Mouse (Mus musculus) liver, embryonic 16.5 days (tissue): ENCODE measurements around the gene Acsl5. TPM values are rescaled to one million over a fixed set of nuclear protein-coding genes. Genes with fewer than 3 reads are reported as not detected.

Source experiments
- ATAC-seq: fragments of 200-750 bp; cut with Nextera tagmentation; 2 replicates; pipeline ENCODE4 v1.8.0; 2017; ENCODE audit warnings: low read depth, mild to moderate bottlenecking, moderate number of reproducible peaks, moderate library complexity
- H3K27ac ChIP-seq: fragments of 300-500 bp; sonication (generic); 2 replicates; pipeline ENCODE4 v1.5.1; 2014; ENCODE audit warnings: mild to moderate bottlenecking, low read length
- H3K27me3 ChIP-seq: fragments of 300-500 bp; sonication (generic); 2 replicates; pipeline ENCODE4 v1.6.1; 2014; ENCODE audit warnings: low read depth, low read length, mixed read lengths; ENCODE audit not compliant: control insufficient read depth, insufficient read depth
- H3K36me3 ChIP-seq: fragments of 300-500 bp; sonication (generic); 2 replicates; pipeline ENCODE4 v1.6.1; 2014; ENCODE audit warnings: mild to moderate bottlenecking; ENCODE audit not compliant: control insufficient read depth, insufficient read depth
- H3K4me1 ChIP-seq: fragments of 300-500 bp; sonication (generic); 2 replicates; pipeline ENCODE4 v1.6.1; 2014; ENCODE audit warnings: low read depth, low read length, mixed read lengths; ENCODE audit not compliant: control insufficient read depth
- H3K4me2 ChIP-seq: fragments of 300-500 bp; sonication (generic); 2 replicates; pipeline ENCODE4 v1.6.1; 2014; ENCODE audit warnings: low read depth, low read length, mixed read lengths
- H3K4me3 ChIP-seq: fragments of 300-500 bp; sonication (generic); 2 replicates; pipeline ENCODE4 v1.5.1; 2014; ENCODE audit warnings: low read depth, mild to moderate bottlenecking, low read length
- H3K9ac ChIP-seq: fragments of 300-500 bp; sonication (generic); 2 replicates; pipeline ENCODE4 v1.6.1; 2014; ENCODE audit warnings: low read depth, low read length
- H3K9me3 ChIP-seq: fragments of 300-500 bp; sonication (generic); replicated peaks from 2 replicates; pipeline ENCODE4 v1.6.1; 2016; ENCODE audit warnings: low read length; ENCODE audit not compliant: control insufficient read depth
- WGBS: fragments of 180-500 bp; shearing (Covaris S2); extraction: QIAGEN DNeasy Blood & Tissue Kit; methylation state at CpG from one replicate; pipeline ENCODE4 v1.1.7; 2014; ENCODE audit not compliant: insufficient replicate concordance; 5-methylcytosine and 5-hydroxymethylcytosine counted together
- polyA plus RNA-seq: library from polyadenylated mRNA; unstranded; fragments of >200 nt; fragmentation: Nextera tagmentation; extraction: Ambion mirVana; gene quantifications from 2 replicates; pipeline ENCODE4 v1.2.1, GENCODE M21; 2015

Gene Acsl5
- polyA plus RNA-seq, 1 experiment from 2014 or later = 203 TPM

- Histone ChIP-seq H3K4me2 (no peak overlapping the region), H3K36me3 (peaks cover 62% of the 10 kb centered on the region), H3K4me1 (peaks cover 17% of the 10 kb centered on the region), H3K4me3 (no peak overlapping the region), H3K9ac (no peak overlapping the region), H3K27me3 (no peaks in the 10 kb centered on the region), H3K9me3 (no peaks in the 10 kb centered on the region), H3K27ac (no peak overlapping the region)
- 68% methylated on average over 5 of the region's 5 CpGs for WGBS
- no peak for ATAC-seq
Observed at GRCm38 (mm10) chr19:55297961-55298360, 46.2 kb downstream of the Acsl5 start.

DNA sequence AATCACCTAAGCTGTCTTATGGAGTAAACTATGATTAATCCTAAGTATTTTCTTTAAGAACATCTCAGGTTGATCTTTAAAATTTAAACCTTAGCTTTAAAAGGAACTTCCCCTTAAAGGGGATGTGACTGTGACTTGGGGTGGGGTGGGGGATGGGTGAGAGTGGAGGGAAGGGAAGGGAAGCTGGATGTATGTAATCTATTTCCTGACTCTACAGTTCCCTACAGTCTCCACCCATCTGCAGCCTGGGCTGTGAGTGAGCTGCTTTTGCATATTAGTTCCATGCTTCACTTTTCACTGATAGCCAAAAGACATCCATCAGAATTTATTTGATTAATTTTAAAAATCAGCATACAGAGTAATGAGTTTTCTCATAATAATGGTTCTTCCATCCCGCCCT, 47.6 kb downstream of the Acsl5 start:
- no peak for ATAC-seq
- Histone ChIP-seq H3K9me3 (no peaks in the 10 kb centered on the region), H3K27me3 (no peaks in the 10 kb centered on the region), H3K9ac (no peak overlapping the region), H3K27ac (no peak overlapping the region), H3K4me1 (peaks cover 12% of the 10 kb centered on the region), H3K4me2 (no peak overlapping the region), H3K4me3 (no peak overlapping the region), H3K36me3 (peaks cover 63% of the 10 kb centered on the region)
- 80% methylated on average over 1 of the region's 1 CpGs for WGBS

DNA sequence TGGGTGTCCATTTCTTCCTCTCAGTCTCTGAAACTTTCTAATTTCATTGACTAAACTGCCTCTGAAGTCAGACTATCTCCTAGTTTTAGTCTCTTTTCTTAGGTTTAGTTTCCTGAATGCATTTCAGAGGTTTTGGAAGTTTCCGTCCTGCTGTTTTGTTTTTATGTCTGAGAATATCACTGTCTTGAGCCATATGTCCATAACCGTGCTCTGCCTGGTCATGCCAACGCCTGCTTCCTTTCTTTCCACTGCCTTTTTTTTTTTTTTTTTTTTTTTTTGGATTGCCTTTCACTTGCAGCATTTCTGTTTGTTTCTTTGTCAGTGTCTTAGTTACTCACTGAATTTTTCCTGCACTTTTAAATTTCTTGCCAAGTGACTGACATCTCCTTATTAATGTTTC, 48.8 kb downstream of the Acsl5 start:
- H3K9ac ChIP-seq = no peak overlapping the region
- H3K27me3 ChIP-seq = no peaks in the 10 kb centered on the region
- no peaks in the 10 kb centered on the region for H3K9me3 ChIP-seq
- 75% methylated on average over 3 of the region's 3 CpGs for WGBS
- H3K4me1 ChIP-seq = peaks cover 2% of the 10 kb centered on the region; the same call in 1 of the 2 replicates
- no peak overlapping the region for H3K27ac ChIP-seq
- ATAC-seq = no peak
- peaks cover 51% of the 10 kb centered on the region for H3K36me3 ChIP-seq
- no peak overlapping the region for H3K4me3 ChIP-seq
- no peak overlapping the region for H3K4me2 ChIP-seq

- Histone ChIP-seq H3K4me1 (no peaks in the 10 kb centered on the region; the same call in 1 of the 2 replicates), H3K36me3 (peaks cover 38% of the 10 kb centered on the region), H3K4me2 (no peak overlapping the region), H3K27ac (no peak overlapping the region), H3K27me3 (no peaks in the 10 kb centered on the region), H3K4me3 (no peak overlapping the region), H3K9ac (no peak overlapping the region), H3K9me3 (no peaks in the 10 kb centered on the region)
- ATAC-seq = no peak
Observed at GRCm38 (mm10) chr19:55305024-55305423, 53.3 kb downstream of the Acsl5 start.

- no peak for ATAC-seq
- Histone ChIP-seq H3K27me3 (no peaks in the 10 kb centered on the region), H3K4me3 (no peak overlapping the region), H3K9me3 (no peaks in the 10 kb centered on the region), H3K9ac (no peak overlapping the region), H3K27ac (no peak overlapping the region), H3K4me2 (no peak overlapping the region), H3K4me1 (peaks cover 24% of the 10 kb centered on the region), H3K36me3 (peaks cover 25% of the 10 kb centered on the region)
- 83% methylated on average over 8 of the region's 8 CpGs for WGBS
Observed at GRCm38 (mm10) chr19:55311874-55312273, 60.1 kb downstream of the Acsl5 start.

- Histone ChIP-seq H3K27ac (no peak overlapping the region), H3K36me3 (peaks cover 18% of the 10 kb centered on the region), H3K4me1 (peaks cover 31% of the 10 kb centered on the region), H3K4me2 (peak overlapping the region; percentile 83; the same call in 1 of the 2 replicates), H3K4me3 (no peak overlapping the region), H3K27me3 (no peaks in the 10 kb centered on the region), H3K9me3 (no peaks in the 10 kb centered on the region), H3K9ac (no peak overlapping the region)
- ATAC-seq = no peak
- WGBS = 93% methylated on average over 2 of the region's 2 CpGs
Observed at GRCm38 (mm10) chr19:55313649-55314048, 61.9 kb downstream of the Acsl5 start.

DNA sequence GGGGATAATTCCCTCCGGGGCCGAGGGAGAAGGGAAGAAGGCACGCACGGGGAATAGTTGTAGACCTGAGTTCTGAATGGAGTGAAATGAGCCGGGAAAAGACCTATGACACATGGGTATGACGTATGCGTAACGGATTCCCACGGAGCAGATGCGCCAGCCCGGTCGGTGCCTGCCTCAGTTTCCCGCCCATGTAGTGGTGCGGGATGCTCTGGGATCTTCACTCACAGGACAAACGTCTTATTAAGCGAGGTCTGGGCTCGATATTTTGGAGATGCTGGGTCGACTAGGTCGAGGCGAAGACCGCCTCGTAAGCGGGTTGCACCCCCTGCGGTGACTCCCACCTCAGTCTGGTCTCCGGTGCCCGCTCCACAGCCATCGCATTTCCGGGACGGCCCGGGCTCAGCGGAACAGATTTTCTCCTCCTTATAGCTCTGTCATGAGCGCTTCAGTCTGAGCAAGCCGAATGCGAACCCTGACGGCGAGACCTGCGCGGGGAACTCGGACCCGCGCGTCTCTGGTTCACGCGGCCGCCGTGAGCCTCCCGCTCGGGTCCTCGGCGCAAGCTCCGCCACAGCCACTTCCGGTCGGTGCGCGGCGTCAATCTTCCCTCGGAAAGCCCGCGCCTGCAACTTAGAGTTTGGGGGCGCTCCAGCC, 63.8 kb downstream of the Acsl5 start, which contains the start of gene Zdhhc6:
Gene Zdhhc6, minus strand, starts transcription at position 581 of the 657 bp plus-strand sequence.
- H3K9ac ChIP-seq = peak within 1 kb of the TSS; percentile 95
- H3K9me3 ChIP-seq = no peaks in the 10 kb centered on the region
- under 1% methylated on average over 60 of the region's 60 CpGs for WGBS
- peak within 1 kb of the TSS; percentile 94 for H3K27ac ChIP-seq
- H3K4me1 ChIP-seq = peaks cover 31% of the 10 kb centered on the region
- no peaks in the 10 kb centered on the region for H3K27me3 ChIP-seq
- ATAC-seq = peak; percentile 76
- peaks cover 12% of the 10 kb centered on the region for H3K36me3 ChIP-seq
- H3K4me2 ChIP-seq = peak within 1 kb of the TSS; percentile 83
- peak within 1 kb of the TSS; percentile 98 for H3K4me3 ChIP-seq

GRCm38 (mm10) chr19:55316109-55316714, 64.5 kb downstream of the Acsl5 start, which contains the start of gene Vti1a:
Gene Vti1a (plus strand): TSS chr19:55316295.
- H3K4me1 ChIP-seq = peaks cover 31% of the 10 kb centered on the region
- no peaks in the 10 kb centered on the region for H3K9me3 ChIP-seq
- H3K27ac ChIP-seq = peak within 1 kb of the TSS; percentile 94
- peak within 1 kb of the TSS; percentile 95 for H3K9ac ChIP-seq
- peak; percentile 92 for ATAC-seq
- H3K36me3 ChIP-seq = peaks cover 7% of the 10 kb centered on the region
- H3K27me3 ChIP-seq = no peaks in the 10 kb centered on the region
- H3K4me3 ChIP-seq = peak within 1 kb of the TSS; percentile 98
- H3K4me2 ChIP-seq = peak within 1 kb of the TSS; percentile 83
- under 1% methylated on average over 48 of the region's 48 CpGs for WGBS

DNA sequence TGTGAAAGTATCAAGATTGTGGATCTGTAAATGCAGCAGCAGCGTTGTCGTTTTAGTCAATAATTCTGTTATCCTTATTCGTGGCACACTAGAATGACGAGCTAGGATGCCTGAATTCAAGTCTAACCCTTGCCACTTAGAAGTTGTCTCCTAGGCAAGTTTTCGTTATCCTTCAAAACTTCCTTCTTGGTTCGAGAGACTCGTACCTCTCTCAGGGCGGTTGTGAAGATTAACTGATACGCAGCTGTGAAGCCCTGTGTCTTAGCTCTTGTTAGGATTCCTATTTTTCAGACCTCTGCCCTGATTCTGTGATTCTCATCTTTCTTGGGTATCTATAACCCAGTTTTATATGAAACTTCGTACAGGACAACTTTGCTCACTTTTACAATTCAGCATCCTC, 65.2 kb downstream of the Acsl5 start:
- 21% methylated on average over 10 of the region's 10 CpGs for WGBS
- Histone ChIP-seq H3K9me3 (no peaks in the 10 kb centered on the region), H3K4me2 (peak overlapping the region; percentile 83), H3K4me1 (peaks cover 31% of the 10 kb centered on the region), H3K36me3 (peaks cover 6% of the 10 kb centered on the region; the same call in 1 of the 2 replicates), H3K27ac (no peak overlapping the region), H3K9ac (peak overlapping the region; percentile 95), H3K4me3 (peak overlapping the region; percentile 98), H3K27me3 (no peaks in the 10 kb centered on the region)
- no peak for ATAC-seq
